Mouse (Mus musculus) cerebellum, postnatal 14 days (tissue): ENCODE data around the gene Pkmyt1.
"Not testable (repeated sequence)": the region's sequence is repeated elsewhere in the genome, so short reads cannot be mapped to it uniquely, and the experiment has no call there.

Experiments used
- DNase-seq, 2 experiments: peaks; one replicate each; pipeline ENCODE4 v3.0.0; 2021; ENCODE audit warnings: mixed read lengths in 2 of 2

Gene Pkmyt1

DNA sequence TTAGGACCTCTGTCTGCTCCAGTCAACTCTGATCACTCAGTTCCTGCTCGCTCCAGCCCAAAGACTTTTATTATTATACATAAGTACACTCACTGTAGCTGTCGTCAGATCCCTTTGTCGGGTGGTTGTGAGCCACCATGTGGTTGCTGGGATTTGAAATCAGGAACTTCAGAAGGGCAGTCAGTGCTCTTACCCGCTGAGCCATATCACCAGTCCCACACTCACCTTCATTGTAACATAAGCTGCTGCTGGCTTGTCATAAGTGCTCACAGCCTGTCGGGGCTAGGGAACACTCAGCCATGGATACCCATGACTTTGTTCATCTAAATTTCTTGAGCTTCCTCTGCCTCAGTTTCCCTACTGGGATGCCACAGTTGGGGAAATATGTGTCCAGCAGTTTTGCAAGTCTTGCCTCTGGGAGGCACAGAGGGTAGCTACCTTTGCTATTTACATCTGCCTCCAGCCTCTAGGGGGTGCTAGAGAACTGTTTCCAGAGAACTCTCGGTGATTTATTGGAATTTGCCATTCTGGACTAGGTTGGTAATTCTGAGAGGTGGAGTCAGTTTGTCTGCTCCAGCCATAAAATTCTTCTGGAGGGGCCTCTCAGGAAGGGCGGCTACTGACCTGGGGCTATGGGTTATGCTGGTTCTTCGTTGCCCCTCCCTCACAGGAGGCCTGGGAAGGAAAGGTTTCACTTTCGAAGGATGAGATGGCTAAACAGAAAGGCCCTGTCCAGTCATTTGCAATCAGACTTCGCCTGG lies 22.7 kb downstream of the Pkmyt1 start:
- peak; percentile 86 to 88 for DNase-seq

DNA sequence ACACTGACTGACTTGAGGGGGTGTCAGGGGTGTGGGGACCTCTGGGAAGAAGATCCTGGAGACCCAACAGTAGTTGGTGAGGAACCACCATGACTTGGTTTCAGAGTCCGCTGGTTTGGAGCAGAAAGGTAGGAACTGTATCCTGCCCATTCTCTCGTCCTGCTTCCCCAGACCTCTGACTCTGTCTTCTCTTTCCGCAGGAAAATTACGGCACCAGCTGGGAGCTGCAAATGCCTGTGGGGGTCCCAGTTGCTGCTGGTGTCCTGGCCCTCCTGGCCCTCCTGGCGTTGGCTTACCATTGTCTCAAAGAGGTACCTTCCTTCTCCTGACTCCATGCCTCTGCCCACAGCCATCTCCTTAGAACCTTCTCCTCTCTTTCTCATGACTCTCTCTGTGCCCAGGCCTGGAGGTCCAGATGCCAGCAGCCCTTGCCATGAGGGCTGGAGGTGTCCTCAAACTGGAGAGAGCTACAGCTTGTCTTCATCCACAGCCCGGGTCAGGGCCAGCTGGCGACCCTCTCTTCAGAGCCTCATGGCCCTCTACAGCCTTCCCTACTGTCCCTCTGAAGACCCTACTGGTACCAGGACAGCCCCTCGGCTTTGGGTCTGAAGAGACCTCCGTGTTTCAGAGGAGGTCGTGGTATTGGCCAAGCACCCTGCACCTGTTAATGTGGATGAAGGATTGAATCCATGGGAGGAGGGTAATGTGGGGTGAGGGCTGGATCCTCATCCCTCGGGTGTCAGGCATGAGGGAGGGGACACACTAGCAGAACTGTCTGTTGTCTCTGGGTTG lies 23.5 kb downstream of the Pkmyt1 start:
- no peak for DNase-seq

GRCm38 (mm10) chr17:23755689-23756088 lies 29.6 kb downstream of the Pkmyt1 start:
- no peak for DNase-seq

DNA sequence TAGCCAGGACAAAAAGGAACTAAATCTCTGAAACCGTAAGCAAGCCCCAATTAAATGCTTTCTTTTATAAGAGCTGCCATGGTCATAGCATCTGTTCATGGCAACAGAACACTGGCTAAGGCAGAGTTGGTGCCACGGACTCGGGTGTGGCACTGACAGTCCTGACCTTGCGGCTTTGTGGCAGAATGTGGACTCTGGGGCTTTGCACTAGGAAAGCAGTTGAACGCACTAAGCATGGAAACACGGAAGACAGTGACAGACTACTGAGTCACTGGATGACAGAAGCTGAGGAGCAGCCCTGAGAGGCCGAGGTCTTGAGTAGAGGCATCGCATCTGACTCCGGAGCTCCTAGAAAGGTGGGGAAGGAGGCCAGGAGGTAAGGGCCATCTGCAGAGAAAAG lies 31.4 kb downstream of the Pkmyt1 start:
- no peak for DNase-seq

DNA sequence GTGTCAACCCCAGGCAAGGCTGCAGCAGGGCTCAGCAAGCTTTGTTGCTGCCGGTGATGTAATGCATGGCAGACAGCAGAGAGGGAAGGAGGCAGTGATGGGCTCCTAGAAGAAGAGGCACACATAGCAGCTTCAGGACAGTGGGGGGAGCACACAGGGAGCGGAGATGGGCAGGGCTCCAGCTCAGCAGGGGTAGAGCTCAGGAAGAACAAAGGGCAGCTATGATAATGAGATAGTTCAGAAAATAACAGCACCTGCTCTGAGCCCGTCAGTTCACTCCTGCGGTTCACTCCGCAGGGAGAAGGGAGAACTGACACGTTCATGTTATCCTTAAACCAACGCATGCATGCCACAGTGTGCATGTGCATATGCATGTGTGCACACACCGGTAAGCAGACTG lies 32.7 kb downstream of the Pkmyt1 start:
- DNase-seq = peak in 1 of 2 experiments; percentile 35

- no peak for DNase-seq
These were observed 34.1 kb downstream of the Pkmyt1 start for GRCm38 (mm10) chr17:23760231-23760630.

DNA sequence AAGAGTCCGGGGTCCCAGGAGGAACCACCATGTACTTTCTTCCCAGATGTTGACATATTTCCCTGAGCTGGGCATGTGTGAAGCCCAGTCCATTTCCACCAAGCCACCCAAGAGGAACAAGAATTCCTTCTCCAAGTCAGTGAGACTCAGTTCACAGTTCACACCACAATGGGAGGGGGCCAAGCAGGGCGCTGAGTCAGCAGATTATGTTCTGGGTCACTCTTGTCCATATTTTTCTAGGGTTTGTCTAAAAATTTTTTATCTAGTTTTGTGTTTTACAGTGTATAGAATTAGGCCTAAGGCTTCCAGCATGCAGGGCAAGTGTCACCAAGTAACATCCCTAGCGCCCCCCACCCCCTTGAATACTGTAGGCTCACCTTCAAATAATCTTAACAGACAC lies 35.0 kb downstream of the Pkmyt1 start:
- DNase-seq = no peak

GRCm38 (mm10) chr17:23762976-23763375 lies 36.8 kb downstream of the Pkmyt1 start:
- DNase-seq = peak; percentile 76 to 77

DNA sequence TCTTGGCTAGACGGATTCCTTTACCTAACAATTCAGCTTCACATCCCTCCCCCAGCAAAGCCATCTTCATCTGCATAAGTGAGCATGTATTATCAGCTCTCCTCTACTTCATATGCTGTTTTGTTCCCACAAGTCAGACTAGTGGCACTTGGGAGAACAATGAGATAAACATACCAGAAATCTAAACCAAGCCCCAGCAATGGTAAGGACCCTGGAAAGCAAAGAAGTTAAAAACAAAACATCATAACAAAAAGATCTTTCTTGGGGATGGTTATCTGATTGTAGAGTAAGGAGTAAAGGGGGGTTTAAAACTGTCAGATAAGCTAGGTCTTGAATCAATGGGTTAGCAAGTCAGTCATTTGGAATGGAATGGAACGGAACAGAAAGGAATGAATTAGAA lies 44.4 kb downstream of the Pkmyt1 start:
- no peak for DNase-seq

DNA sequence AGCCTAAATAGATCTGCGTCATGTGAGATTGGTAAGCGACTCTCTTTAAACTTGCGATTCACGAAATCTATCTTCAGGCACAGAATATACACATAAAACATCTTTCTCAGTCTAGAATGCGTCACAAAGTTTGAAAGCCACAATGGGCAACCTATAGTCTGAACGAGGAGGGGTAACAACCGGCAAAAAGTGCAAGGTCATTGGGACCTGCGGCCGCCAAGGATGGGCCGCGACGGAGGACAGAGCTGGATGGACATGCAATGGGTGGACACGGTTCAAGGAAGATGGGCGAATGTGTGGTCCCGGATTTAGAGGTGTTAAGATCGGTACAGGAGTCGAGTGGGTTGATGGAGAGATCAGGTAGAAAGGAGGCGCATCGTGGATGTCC lies 44.8 kb downstream of the Pkmyt1 start:
- no peak for DNase-seq

DNA sequence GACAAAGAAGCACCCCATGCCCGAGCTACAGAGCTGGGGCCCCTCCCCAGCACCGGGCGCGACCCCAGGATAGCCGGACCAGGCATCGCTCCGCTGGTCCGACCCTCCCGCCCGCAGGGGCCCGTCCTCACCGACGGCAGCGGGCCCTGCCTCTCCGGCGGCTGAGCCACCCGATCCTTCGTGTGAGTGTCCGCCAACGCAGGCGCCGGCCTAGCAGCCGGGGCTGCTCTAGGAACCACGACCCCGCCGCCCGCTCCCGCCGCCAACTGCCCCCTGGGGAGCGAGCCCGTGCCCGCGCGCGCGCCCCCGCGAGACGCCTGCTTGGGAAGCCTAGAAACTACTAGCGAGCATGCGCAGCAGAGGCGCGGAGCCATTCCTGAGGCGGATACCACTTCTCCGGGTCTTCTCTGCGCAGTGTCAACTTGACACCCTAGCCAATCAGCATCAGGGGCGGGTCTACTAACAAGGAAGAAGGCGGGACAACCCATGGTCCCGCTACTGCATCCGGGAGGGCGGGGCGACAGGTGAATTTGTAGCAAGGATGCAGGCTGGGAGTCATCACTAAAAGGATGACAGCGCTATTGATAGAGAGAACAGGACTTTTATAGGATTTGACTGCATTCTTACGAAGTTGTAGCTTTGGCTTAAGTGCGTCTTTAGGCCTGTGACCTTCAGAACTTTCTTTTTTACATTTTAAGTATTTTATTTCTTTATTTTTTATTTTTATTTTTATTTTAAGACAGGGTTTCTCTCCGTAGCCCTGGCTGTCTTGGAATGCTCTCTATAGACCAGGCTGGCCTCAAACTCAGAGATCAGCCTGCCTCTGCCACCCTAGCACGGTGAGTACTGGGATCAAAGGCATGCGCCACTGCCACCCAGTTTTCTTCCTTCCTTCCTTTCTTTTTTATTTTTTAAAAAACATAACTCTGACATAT lies 45.4 kb downstream of the Pkmyt1 start, which contains the start of gene Flywch1:
TSS of gene Flywch1 (minus strand) at position 319 of the 935 bp plus-strand sequence.
- peak; percentile 100 for DNase-seq

- not testable (repeated sequence) for DNase-seq
These were observed 46.1 kb downstream of the Pkmyt1 start for GRCm38 (mm10) chr17:23772219-23772556.

- DNase-seq = no peak
These were observed 47.5 kb downstream of the Pkmyt1 start for GRCm38 (mm10) chr17:23773676-23774075.

DNA sequence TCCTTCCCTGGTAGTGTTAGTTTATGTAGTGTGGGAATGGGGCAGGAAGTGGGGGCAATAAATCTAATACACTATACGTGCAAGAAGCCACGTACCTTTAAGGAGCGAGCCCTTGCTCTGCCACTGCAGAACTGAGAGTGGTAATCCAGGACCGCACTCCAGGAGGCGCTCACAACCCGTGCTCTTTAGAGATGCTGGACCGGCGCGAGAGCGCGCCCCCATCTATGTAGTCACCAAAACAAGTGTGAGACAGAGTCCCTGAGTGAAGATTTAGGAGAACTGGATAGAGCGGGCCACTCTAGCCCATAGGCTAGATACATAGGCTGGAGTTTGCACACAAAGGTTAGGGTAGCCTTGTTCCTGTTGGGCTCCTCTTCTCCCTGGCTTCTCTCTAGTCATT lies 48.0 kb downstream of the Pkmyt1 start:
- peak; percentile 83 to 89 for DNase-seq

DNA sequence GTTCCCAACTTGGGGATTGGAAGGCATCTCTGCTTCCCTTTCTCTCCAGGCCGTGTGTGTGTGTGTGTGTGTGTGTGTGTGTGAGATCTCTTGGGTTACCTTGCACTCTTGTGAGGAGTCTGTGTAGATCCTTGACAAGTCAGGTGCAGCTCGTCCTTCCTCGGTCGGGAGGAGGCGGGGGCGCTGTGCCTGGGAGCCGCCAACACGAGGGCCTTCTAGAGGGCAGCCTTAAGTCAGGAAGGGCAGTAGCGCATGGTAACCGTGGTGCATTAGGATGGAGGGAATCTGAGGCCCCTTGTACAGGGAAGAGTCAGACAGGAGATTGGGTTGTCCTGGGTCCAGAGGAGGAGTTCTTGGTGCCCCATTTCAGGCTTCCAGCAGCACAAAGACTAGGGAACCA lies 50.1 kb downstream of the Pkmyt1 start:
- DNase-seq = no peak

DNA sequence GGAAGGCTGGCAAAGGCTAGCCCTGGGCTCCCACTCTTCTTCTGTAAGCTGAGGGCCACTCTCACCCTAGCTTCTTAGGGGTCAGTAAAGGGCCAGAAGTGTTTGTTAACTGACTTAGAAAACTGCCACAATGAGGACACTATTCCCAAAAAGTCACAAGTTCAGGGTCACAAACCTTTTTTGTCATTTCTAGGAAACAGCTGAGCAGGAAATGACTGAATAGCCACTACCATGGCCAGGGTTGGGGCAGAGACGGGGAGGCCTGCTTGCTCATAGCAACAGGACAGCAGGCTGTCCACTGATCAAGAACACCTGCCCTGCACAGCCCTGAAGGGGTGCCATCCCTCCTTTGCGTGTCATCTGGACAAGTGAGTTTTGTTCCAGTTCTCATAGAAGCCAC lies 51.0 kb downstream of the Pkmyt1 start:
- DNase-seq = no peak

GRCm38 (mm10) chr17:23778447-23778846 lies 52.3 kb downstream of the Pkmyt1 start:
- no peak for DNase-seq

DNA sequence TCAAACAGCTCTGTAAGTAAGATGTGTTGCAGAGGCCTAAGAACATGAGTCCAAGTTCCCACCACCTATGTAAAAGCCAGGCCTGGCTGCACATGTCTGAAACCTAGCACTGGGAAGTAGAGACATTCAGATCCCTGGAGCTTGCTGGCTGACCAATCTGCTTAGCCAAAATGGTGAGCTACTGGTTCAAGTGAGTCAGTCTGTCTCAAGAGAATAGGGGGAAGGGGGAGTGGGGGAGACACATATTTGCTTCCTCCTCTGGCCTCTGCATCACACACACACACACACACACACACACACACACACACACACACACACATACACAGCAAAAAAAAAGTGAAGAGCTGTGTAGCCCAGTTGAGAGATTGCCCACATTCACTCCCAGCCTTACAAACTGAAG lies 57.2 kb downstream of the Pkmyt1 start:
- no peak for DNase-seq

DNA sequence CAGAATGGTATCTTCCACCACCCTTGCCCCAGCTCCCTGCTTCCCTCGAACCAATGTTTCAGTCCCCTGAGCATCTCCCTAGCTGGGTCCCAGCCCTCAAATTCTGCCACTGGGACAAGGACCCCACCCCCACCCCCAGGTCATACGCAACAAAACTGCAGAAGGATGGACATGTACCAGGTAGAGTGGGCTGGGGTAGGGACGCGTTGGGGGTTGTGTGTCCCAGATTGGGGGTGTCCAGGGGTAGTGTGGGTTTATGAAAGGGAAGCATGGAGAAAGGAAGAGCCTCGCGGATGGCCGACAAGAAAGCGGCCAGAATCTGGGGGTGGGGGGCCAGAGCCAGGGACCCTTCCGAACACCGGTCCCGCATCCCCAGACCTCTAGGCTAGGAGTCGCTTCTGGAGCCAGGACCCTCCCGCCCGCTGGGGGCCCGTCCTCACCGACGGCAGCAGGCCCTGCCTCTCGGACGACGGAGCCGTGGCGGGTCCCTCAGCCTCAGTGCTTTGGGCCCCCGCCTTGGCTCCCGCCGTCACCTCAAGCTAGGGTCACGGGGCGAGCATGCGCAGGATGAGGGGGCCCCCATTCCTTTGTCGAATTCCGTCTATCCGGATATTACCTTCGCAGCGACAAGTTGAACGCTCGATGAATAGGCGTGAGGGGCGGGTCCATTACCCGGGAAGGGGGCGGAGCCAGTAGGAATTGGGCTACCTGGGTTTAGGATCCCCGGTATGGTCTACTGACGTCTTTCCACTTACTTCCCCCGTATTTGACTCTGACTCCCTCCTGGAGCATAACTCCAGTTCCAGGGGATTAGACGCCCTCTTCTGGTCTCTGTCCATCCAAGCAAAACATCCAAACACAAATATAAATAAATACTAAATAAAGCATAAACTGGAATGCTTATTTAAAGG lies 59.7 kb downstream of the Pkmyt1 start, which contains the start of gene Flywch2:
TSS of gene Flywch2 (minus strand) at position 521 of the 911 bp plus-strand sequence.
- DNase-seq = peak; percentile 96 to 97
